Mouse (Mus musculus) layer of hippocampus, adult 2 months (tissue): ENCODE data around the gene E330021D16Rik. TPM values are rescaled to one million over a fixed set of nuclear protein-coding genes. Genes with fewer than 3 reads are reported as not detected.
A peak's percentile ranks its signal among the peaks of the same experiment; 100 is the strongest.

Experiments used
- DNase-seq, 2 experiments: peaks; one replicate each; pipeline ENCODE4 v3.0.0; 2022; ENCODE audit warnings: low spot score in 2 of 2
- H3K27ac ChIP-seq: fragments of 200-600 bp; 2 replicates; pipeline ENCODE4 v1.8.1; 2022
- H3K4me3 ChIP-seq: fragments of 200-600 bp; 2 replicates; pipeline ENCODE4 v1.8.1; 2022; ENCODE audit warnings: mild to moderate bottlenecking
- CTCF ChIP-seq: fragments of 200-600 bp; conservative IDR thresholded peaks from 2 replicates; pipeline ENCODE4 v1.8.1; 2022; ENCODE audit warnings: antibody characterized with exemption, mild to moderate bottlenecking, moderate library complexity
- total RNA-seq, 2 experiments: library from RNA; stranded (reverse); gene quantifications; 2 replicates each; pipeline ENCODE4 v1.2.3; 2021

E330021D16Rik gene
- total RNA-seq, 2 experiments from 2014 or later: not detected

GRCm38 (mm10) chr6:136413856-136414362 lies 1.5 kb downstream of the E330021D16Rik start:
- Histone ChIP-seq H3K27ac (no peak overlapping the region), H3K4me3 (no peak overlapping the region)
- TF ChIP-seq CTCF: no peak

DNA sequence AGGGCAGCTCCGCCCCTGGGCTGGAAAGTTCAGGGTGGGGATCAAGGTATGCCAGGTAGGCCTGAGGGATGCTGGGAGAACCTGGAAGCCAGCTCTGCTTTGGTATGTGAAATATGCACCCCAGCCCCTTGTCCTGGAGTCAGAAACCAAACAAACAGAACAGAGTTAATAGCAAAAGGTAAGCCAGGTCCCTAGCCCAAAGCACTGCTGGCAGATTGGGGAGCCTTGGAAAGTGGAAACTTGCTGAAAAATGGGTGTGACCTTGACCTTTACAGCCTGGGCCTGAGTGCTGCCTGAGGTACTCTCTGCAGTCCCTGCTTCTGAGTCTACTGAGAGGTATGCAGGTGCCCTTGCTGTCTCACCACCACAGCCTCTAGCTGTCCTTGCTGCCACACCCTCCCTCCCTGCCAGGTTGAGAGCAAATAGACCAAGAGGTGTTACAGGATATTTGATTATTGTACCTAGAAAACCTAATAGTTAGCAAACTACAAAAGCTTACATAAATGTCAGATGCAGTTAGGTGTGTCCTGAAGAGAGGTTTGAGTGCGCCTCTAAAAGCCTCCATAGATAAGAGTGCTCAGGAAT lies 7.7 kb downstream of the E330021D16Rik start:
- no peak for TF ChIP-seq CTCF
- no peak overlapping the region for H3K27ac ChIP-seq
- no peak for DNase-seq
- H3K4me3 ChIP-seq: no peak overlapping the region

More at GRCm38 (mm10) chr6:136413856-136414362, 1.5 kb downstream of the E330021D16Rik start:
- DNase-seq: no peak

DNA sequence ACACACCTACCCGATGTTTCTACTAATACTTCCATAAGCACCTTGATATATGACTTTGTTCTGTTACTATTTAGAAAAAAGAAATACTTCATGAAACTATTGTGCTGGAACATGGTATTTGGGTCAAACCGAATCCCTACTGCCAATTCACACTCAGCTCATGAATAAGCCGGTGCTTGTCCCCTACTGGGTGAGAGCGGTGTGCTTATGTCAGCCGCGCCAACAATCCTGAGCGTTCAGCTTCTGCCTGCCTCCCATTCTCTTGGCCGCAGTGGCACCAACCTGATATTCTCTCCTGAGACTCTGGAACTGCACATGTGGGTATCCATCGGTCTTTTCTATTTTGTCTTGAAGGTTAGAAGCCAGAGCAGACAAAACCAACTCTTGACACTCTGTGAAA lies 18.5 kb downstream of the E330021D16Rik start:
- Histone ChIP-seq H3K4me3 (no peak overlapping the region), H3K27ac (no peak overlapping the region)
- no peak for TF ChIP-seq CTCF
- no peak for DNase-seq

DNA sequence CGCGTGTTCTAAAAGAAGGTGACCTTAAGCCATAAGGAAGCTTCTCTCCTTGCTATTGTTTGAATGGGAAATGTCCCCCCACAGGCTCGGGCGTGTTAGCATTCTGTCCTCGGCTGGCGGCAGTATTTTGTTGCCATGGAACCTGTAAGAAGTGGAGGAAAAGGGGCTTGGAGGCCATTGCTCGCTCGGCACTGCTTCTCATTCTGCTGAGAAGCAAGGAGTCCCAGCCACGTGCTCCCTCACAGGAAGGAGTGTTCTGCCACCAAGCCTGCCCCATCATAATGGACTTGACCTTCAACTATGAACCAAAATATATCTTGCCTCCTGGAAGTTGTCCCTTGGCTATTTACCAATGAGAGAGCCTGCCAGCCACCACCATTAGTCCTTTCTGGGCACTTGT lies 25.1 kb downstream of the E330021D16Rik start:
- no peak for TF ChIP-seq CTCF
- no peak for DNase-seq
- no peak overlapping the region for H3K27ac ChIP-seq

GRCm38 (mm10) chr6:136385287-136385686 lies 30.1 kb downstream of the E330021D16Rik start:
- peak; percentile 75 for TF ChIP-seq CTCF
- H3K4me3 ChIP-seq: no peak overlapping the region
- peak; percentile 34 to 45 for DNase-seq
- no peak overlapping the region for H3K27ac ChIP-seq

More for the DNA sequence above, 25.1 kb downstream of the E330021D16Rik start:
- no peak overlapping the region for H3K4me3 ChIP-seq

DNA sequence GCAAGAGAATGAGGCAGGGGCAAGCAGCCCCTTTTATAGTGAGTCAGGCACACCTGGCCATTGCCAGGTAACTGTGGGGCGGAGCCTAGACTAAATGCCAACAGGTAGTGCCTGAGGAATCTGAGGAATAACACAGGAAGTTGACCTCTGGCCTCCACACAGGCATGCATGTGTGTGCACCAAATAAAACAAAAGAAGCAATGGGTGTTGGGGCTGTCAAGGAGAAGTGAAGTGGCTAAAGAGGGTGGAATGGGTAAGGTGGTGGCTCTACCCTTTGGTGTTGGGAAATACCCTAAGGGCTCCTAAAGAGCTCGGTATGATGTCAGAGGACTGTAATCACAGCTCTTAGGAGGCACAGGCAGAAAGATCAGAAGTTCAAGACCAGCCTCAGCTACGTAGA lies 32.2 kb downstream of the E330021D16Rik start:
- H3K4me3 ChIP-seq: no peak overlapping the region
- no peak for DNase-seq
- no peak for TF ChIP-seq CTCF
- H3K27ac ChIP-seq: no peak overlapping the region

DNA sequence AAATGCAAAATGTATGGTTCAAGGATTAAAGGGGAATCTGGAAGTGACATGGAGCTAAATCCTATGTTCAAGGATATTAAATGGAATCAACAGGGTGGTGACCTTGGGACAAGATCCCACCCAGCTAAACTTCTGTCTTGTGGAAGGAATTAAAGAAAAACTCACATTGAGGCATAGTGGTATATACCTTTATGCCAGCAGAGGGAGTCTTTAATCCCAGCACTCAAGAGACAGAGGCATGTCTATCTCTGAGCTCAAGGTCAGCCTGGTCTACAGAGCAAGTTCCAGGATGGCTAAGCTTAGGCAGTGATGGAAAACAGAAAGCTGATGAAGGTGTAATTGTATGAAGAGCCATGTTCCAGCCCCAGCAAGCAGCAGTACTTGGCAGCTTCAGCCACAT lies 39.3 kb downstream of the E330021D16Rik start:
- no peak for DNase-seq
- H3K27ac ChIP-seq: no peak overlapping the region
- no peak overlapping the region for H3K4me3 ChIP-seq
- TF ChIP-seq CTCF: peak; percentile 28; the same call in 1 of the 2 replicates

GRCm38 (mm10) chr6:136364430-136365098 lies 50.8 kb downstream of the E330021D16Rik start:
- Histone ChIP-seq H3K27ac (peak overlapping the region; percentile 79), H3K4me3 (no peak overlapping the region)
- peak in 1 of 2 experiments; percentile 25 for DNase-seq
- TF ChIP-seq CTCF: no peak

GRCm38 (mm10) chr6:136364008-136364407 lies 51.4 kb downstream of the E330021D16Rik start:
- H3K4me3 ChIP-seq: no peak overlapping the region
- no peak for DNase-seq
- peak overlapping the region; percentile 79 for H3K27ac ChIP-seq
- TF ChIP-seq CTCF: no peak

GRCm38 (mm10) chr6:136363313-136363712 lies 52.1 kb downstream of the E330021D16Rik start:
- no peak overlapping the region; the same call in 1 of the 2 replicates for H3K27ac ChIP-seq
- DNase-seq: no peak
- no peak for TF ChIP-seq CTCF

GRCm38 (mm10) chr6:136358471-136358870 lies 56.9 kb downstream of the E330021D16Rik start:
- H3K27ac ChIP-seq: peak overlapping the region; percentile 55; the same call in 1 of the 2 replicates
- TF ChIP-seq CTCF: no peak
- DNase-seq: peak in 1 of 2 experiments; percentile 32
- H3K4me3 ChIP-seq: no peak overlapping the region

More at GRCm38 (mm10) chr6:136363313-136363712, 52.1 kb downstream of the E330021D16Rik start:
- H3K4me3 ChIP-seq: no peak overlapping the region

DNA sequence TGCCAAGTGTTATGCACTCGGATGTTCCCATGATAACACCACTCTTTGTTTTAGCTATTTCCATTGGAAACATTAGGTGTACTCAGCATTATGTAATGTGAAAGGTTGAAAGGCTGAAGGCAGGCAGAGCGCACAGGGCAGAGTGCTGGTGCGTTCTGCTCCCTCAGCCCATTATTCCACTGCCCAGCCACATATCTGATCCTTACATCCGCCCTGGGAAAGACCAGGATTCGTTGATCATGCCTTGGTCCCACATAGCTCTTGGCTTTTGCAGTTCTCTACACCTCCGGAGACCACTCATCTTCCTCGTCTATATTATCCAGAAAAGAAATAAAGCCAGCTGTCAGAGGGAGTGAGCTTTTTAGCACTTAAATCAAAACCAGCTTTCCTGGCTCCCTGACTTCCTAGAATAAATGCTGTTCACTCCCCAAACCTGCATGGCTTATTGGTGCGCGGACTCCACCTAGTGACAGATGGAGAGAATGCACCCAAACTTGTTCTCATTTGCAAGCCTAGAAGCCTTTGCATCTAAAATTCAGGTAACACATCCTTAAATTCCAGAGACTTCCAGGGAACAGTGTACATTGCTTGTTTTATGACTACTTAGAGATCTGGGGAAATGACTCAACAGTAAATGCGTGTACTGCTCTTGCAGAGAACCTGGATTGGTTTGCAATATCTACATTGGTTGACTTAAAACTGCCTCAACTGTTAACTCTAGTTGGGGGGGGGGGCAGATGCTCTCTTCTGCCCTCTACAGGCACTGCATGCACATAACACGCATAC lies 61.8 kb downstream of the E330021D16Rik start:
- TF ChIP-seq CTCF: peak; percentile 89
- Histone ChIP-seq H3K4me3 (no peak overlapping the region; the same call in 1 of the 2 replicates), H3K27ac (peak overlapping the region; percentile 84)
- DNase-seq: peak; percentile 89 to 91

Other genes with a start within 250 kb of the E330021D16Rik start
- 100 to 1,000 TPM; 343 to 387 TPM for gene Grin2b, start 242.1 kb downstream of the E330021D16Rik start, total RNA-seq
- not detected for gene Gm8994, start 88.0 kb downstream of the E330021D16Rik start, total RNA-seq
- 100 to 1,000 TPM; 103 to 116 TPM for gene Atf7ip, start 90.6 kb upstream of the E330021D16Rik start, total RNA-seq
- under 1 TPM; 0.33 to 0.34 TPM for gene Plbd1, start 246.4 kb upstream of the E330021D16Rik start, total RNA-seq